Mouse (Mus musculus): Measurements from ENCODE around the gene Tex44. TPM values are rescaled to one million over a fixed set of nuclear protein-coding genes. Genes with fewer than 3 reads are reported as not detected.

The Tex44 gene
- polyA plus RNA-seq (2012; rRNA removed; ENCODE audit: low replicate concordance): not detected in 2 replicates

GRCm38 (mm10) chr1:86426128-86426527 lies at the start of gene Tex44, which contains the start of gene Nmur1:
Gene Tex44 (plus strand): TSS chr1:86426329.
Gene Nmur1 (minus strand): TSS chr1:86426228.

Other genes with a start within 250 kb of the Tex44 start
- gene B3gnt7, start 123.5 kb upstream of the Tex44 start, polyA plus RNA-seq (2012; rRNA removed; ENCODE audit: low replicate concordance): 0.44 and 5.8 TPM in 2 replicates
- gene Ncl, start 66.9 kb upstream of the Tex44 start, polyA plus RNA-seq (2012; rRNA removed; ENCODE audit: low replicate concordance): 2.1 and 13.0 TPM in 2 replicates
- 0.13 and 0.71 TPM in 2 replicates for gene Nmur1, start 101 bp upstream of the Tex44 start, polyA plus RNA-seq (2012; rRNA removed; ENCODE audit: low replicate concordance)
- gene Ptma, start 100.4 kb downstream of the Tex44 start, polyA plus RNA-seq (2012; rRNA removed; ENCODE audit: low replicate concordance): 239 and 1,101 TPM in 2 replicates
- 16.9 and 24.2 TPM in 2 replicates for gene Pde6d, start 156.3 kb downstream of the Tex44 start, polyA plus RNA-seq (2012; rRNA removed; ENCODE audit: low replicate concordance)
- 22.2 and 35.9 TPM in 2 replicates for gene Cops7b, start 156.6 kb downstream of the Tex44 start, polyA plus RNA-seq (2012; rRNA removed; ENCODE audit: low replicate concordance)
- 2.1 TPM in 1 of 2 replicates, not detected in the other for gene Nppc, start 244.2 kb downstream of the Tex44 start, polyA plus RNA-seq (2012; rRNA removed; ENCODE audit: low replicate concordance)

Data from subcutaneous adipose tissue, adult 2 months (tissue).